Mouse (Mus musculus): Measurements from ENCODE around the gene Gm44502.
A peak's percentile ranks its signal among the peaks of the same experiment; 100 is the strongest.

Gm44502 gene

DNA sequence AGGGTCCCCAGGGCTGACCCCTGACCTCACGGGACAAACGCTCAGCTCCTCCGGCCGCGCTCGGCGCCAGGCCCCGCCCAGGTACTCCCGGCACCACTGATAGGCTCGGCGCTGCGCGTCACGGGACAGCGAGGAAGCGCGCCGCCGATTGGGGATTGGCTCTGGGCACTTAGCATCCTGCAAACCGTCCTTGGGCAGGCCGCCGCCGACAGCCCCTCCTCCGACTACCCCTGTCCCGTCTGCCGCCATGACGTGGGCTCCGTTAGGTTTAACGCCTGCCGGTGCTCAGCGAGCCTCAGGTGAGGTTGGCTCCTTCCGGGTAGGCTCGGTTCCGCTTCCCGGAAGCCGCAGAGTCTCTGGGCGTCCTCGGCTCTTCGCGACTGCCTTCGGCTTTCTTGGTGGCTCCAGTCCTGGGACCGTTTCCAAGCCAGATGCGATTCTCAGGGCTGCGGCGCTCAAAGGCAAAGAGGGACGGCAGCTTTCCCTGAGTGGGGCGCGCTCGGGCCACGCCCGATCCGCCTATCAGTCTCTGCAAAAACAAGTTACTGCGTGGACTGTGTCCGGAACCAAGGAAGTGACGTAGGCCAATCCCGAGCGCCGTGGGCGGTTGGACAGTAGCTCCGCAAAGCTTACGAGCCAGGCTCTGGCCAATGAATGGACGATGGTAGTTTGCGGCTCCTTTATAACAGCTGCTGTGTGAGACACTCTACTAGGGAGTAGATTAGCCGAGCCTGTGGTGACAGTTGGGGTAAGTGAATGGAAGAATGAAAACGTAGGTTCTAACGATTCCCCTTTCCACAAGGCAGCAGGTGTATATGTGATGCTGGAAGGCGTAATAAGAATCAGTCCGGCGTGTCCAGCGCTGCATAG is at the start of gene Gm44502, which contains the start of the genes C730034F03Rik and Chkb:
Gene Gm44502, minus strand, starts transcription at position 345 of the 870 bp plus-strand sequence.
Gene C730034F03Rik, plus strand, starts transcription at position 238 of the 870 bp plus-strand sequence.
Gene Chkb, minus strand, starts transcription at position 557 of the 870 bp plus-strand sequence.
- peak; percentile 86 for DNase-seq (ENCODE audit: extremely low spot score, low read depth, low spot score)

DNA sequence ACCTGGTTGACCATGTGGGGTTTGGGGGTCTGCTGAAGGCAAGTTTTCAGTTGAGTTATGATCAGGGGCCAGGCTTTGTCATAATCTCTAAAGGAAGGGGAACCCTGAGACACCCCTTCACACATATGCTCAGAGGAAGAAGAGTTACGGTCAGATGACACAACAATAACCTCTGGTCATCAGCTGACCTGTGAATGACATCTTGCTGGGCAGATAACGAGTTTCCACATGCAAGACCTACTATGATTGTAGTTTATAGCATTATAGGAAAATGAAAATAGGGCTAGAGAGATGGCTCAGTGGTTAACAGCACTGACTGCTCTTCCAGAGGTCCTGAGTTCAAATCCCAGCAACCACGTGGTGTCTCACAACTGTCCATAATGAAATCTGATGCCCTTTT is 49.1 kb upstream of the Gm44502 start:
- DNase-seq (ENCODE audit: extremely low spot score, low read depth, low spot score), result no peak

DNA sequence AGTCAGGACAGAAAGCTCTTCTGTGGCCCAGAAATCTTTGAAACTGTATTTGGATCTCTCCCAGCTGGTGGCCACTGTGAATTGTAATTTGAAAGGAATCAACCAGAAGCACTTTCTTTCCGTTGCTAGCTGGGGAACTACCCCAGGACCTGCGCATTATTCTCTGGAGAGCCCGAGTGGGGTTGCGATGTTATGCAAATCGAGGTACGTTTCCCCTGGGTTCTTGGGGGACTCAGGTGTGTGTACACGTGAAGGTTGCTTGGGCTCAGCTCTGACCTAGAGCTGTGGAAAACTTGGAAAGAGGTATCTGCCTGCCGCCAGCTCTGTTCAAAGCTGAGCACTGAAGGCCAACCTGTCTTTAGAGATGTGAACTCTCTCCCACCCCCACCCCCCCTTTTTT is 48.3 kb upstream of the Gm44502 start:
- no peak for DNase-seq (ENCODE audit: extremely low spot score, low read depth, low spot score)

DNA sequence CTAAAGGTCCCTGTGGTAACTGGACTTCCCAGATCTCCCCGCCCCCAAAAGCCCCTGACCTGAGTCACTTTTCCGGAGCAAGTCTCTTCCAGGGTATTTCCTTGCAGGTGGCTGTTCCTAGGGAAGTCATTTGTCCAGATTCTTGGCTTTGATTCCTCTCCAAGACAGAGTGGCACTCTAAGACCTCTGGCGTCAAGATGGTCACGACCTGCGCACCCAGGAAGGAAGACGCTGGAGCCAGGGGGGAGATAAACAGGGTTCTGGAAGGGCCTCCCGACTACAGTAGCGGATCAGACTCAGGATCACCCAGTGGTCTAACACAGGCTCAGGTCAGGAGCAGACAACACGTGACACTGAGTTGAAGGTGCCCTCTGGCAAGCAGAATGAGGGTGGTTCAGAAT is 47.6 kb upstream of the Gm44502 start, which contains the start of gene Arsa:
Gene Arsa, minus strand, starts transcription at position 335 of the 401 bp plus-strand sequence.
- DNase-seq (ENCODE audit: extremely low spot score, low read depth, low spot score), result no peak

DNA sequence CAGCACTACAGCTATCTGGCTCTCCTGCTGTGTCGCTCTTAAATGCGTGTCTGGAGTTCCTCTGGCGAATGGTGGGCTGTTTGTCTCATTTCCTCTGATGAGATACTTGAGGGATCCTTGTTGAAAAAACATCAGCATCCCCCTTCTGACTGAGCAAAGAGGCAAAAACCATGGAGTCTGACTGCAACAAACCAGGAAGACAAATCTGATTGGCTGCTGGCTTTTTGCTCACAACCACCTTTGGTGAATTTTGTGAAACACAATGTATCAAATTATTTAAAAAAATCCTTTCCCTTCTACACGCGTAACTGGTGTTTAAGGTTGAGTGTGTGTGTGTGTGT is 46.9 kb upstream of the Gm44502 start:
- DNase-seq (ENCODE audit: extremely low spot score, low read depth, low spot score), result no peak

DNA sequence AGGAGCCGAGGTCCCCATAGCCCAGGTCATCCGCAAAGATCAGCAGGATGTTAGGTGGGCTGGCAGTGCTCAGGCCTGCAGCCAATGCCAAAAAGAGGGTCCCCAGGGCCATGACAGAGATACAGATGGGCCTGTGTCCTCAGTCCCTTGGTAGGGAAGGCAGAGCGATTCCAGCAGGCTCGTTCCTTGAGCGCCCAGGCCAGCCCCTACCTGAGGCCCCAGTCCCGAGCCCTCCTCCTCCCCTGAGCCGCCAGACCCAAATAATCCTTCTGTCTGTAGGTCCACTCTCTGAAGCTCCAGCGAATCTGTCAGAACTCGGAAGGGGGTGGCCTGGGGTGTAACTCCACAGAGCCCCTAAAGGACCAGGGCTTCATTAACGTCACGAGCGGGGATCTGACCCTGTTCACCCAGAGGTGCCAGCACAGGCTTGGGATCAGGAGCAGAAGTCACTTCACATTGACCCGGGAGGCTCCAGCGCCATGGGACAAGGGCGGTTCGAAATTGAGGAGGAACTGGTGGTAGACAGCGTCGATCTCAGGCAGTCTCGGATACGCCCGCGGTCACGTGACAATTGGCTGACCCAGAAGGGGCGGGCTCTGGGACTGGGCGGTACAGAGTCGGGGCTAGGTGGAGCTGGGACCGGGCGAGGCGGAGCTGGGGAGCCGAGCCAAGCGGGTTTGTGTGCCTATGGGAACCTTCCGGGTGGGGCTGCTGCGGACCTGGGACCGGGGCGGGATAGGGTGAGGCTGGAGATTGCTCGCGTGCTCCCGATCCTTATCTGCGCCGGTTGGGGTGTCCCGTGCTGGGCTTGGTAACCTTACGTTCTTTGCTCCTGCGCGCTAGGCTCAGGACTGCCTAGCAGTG is 46.3 kb upstream of the Gm44502 start:
- no peak for DNase-seq (ENCODE audit: extremely low spot score, low read depth, low spot score)

DNA sequence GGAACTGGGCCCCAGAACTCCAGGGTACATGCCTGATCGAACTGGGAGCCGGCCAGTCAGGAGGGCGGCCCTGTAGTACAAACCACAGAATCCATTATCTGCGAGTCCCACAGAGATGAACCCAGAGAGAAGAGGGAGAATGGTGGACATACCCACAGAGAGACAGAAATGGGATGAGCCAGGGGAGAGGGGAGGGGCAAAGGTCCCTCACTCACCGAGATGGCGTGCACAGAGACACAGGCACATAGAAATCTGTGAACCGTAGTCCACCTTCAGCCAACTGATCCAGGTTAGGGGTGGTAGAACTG is 45.8 kb upstream of the Gm44502 start:
- DNase-seq (ENCODE audit: extremely low spot score, low read depth, low spot score), result no peak

DNA sequence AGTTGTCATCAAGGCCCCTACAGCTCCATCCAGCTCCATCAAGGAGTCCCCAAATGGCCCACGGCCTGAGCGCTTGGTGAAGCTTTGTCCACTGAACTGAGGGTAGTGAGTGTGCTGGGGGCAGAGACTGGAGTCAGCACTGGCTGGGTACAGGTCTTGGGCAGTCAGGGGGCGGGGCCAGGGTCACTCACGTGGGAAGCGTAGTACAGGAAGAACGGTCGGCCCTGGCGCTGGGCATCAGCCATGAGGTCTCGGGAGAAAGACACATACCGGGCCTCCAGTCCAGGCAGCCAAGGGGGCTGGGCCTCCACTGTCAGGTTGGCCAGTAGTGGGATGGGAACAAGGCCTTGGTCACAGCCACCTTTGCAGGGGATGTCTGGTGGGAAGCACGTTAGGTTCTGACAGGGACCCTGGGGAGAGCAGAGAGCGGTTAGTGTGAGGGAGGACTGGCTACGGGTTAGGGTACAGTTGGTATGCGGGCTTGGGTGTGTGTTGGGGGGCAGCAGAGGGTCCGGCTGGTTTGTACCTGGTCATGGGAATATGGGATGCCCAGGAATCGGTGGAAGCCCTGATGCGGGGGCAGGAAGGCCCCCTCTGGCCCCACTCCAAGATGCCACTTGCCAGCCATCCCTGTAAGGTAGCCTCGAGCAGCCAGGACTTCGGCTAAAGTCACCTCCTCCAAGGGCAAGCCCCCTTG is 45.2 kb upstream of the Gm44502 start:
- DNase-seq (ENCODE audit: extremely low spot score, low read depth, low spot score), result no peak

DNA sequence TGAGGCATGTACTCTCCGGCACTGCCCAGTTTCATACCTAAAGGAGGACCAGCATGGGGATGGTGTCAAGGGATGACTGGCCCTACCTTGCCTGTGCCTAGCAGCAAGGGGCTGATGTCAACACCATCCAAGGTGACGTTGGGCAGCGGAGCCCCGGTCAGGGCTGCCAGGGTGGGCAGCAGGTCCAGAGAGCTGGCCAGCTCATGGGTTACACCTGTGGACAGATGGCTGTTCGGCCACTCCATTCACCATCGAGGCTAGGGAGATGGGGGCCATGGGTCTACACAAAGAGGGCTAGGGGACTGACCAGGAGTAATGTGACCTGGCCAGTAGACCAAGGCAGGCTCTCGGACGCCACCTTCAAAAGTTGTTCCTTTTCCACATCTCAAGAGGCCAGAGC is 44.4 kb upstream of the Gm44502 start:
- no peak for DNase-seq (ENCODE audit: extremely low spot score, low read depth, low spot score)

DNA sequence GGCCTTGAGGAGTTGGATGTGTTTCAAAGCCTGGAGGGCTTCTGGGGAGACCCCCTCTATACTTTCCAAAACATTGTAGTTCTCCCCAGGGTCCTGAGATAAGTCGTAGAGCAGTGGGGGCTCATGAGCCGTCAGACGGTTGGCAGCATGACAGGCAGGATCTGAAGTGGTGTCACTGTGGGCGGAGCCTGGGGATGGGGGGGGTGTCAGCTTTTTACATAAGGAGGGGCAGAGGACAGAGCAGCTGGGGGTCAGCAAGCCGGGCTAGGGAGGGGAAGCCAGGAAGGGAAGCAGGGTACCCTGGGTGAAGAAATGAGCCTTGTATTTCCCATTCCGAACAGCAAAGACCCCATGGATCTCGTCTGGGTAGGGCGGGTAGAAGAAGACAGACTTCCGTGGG is 43.9 kb upstream of the Gm44502 start:
- DNase-seq (ENCODE audit: extremely low spot score, low read depth, low spot score), result no peak

DNA sequence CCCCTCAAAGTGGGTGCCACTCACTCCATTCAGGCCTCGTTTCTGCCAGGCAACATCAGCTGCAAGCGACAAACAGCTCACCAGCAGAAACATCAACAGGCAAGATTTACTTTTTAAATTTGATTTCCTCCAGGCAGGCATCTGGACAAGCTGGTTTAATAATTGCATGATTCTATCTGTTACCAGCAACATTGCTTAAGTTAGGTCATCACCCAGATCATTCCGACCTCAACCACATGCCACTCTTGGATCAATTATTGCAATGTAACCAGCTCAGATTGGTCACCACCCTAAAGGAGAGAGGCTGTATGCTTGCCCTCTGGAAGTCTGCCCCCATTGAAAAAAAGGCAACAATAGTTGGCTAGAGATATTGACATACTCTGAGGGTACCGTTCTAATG is 42.0 kb upstream of the Gm44502 start:
- no peak for DNase-seq (ENCODE audit: extremely low spot score, low read depth, low spot score)

DNA sequence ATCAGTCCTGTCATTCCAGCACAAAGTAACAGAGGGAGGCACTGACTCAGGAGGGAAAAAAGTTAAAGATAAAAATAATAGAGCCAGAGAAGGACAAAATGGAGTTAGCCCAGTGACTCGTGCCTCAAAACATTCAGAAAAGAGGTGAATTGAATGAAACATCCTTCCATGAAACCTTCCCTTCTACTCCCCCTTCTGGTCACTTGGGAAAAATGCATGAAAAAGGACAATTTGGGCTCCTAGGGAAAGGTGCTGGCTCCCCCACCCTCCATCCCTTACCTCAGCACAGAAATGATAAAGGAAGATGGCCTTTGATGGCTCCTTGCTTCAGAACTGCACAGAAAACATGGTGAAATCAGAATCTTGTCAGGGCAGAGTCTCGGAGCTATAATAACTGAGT is 39.1 kb upstream of the Gm44502 start:
- DNase-seq (ENCODE audit: extremely low spot score, low read depth, low spot score), result no peak

DNA sequence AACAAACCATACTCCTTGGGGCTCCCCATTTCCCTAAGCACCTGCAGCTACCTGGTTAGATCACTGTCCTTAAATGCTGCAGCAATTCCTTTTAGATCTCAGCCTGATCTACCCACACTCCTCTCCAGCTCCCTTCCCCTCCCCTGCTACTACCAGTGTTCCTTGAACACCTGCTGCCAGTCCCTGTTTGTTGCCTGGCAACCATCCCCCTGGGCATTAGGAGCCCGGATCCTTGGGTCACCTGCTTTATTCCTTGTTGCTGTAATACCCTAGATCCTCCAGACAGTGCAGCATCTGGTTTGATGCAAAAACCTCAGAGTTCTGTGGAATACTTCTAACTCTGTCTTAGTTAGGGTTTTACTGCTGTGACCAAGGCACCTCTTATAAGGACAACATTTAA is 35.6 kb upstream of the Gm44502 start:
- DNase-seq (ENCODE audit: extremely low spot score, low read depth, low spot score), result no peak

DNA sequence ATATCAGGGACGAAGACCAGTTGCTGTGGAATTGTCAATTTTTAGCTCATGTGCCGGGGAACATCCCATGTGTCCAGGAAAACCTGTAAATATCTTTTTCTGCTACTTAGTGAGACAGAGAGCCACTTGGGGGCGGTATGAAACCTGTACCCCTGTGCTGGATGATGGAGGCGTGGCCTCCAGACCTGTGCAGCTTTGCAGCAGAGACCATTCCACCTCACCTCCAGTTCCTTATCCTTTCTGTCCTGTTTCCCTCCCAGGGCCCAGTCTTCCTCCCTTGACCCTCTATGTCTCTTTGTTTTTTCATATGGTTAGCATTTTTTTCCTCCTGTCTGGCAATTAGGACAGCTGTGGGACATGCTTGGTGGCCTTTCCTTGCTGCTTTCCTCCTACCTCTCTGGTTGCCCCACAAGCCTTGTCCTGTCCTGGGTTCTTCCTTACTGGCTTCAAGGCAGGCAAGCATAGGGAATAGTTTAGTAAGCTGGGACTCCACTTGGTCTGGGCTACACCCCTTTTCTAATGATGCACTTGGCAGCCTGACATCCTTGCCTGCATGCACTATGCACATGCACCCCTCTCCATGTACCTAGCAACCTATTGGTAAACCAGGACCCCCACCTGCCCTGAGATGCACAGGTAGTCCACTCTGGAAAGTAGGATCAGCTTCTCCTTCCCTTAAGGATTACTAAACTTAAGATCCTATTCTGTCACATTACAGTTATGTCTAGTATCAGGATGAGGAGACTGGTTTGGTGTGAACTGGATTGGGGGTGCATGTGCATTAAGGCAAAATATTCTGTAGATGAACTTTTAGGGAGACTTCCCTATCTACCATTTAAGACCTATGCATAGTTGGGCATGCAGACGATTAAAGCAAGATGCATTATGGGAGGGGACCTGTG is 34.1 kb upstream of the Gm44502 start:
- no peak for DNase-seq (ENCODE audit: extremely low spot score, low read depth, low spot score)

DNA sequence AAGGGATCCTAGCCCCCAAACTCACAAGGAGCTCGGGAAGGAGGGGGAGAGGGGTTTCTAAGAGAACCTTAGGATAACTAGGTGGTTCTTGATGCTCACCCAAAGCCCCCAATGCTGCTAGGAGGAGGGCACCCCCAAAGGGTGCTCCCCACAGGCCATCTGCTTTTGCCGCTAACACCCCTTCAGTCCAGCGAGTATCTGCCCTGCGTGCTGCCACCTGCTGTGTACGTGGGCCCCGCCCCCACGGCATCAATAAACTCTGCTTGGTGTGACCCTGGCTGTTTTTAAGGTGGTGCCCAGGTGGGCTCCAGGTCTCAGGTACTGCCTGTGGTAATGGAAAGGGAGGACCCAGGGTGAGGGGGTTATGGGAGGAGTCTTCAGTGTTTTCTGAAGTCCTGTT is 32.7 kb upstream of the Gm44502 start:
- DNase-seq (ENCODE audit: extremely low spot score, low read depth, low spot score), result no peak

DNA sequence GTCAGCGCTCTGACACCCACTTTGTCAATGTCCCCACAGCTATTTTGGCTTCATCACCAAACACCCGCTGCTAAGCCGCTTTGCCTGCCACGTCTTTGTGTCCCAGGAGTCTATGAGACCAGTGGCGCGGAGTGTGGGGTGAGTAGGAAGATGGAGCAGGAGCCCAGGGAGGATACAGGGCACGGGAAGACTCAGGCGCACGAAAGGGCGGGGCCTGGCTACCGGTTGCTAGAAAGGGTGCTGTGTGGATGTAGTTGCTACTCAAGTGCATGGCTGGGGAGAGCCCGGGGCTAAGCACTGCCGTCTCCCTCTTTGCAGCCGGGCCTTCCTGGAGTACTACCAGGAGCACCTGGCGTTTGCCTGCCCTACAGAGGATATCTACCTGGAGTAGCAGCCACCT is 31.8 kb upstream of the Gm44502 start:
- DNase-seq (ENCODE audit: extremely low spot score, low read depth, low spot score), result no peak

DNA sequence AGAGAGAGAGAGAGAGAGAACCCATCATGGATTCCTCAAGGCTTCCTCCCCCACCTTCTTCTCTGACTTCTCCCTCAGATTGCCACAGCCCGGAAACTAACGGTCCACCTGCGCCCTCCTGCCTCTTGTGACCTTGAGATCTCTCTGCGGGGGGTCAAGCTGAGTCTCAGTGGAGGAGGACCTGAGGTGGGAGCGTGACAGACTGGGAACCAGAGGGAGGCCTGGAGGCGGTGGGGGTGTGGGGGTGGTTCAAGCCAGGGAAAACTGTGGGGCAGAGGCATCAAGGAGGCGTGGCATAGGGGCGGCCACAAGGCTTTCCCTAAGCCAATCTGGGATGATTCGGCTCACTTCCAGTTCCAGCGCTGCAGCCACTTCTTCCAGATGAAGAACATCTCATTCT is 30.8 kb upstream of the Gm44502 start:
- DNase-seq (ENCODE audit: extremely low spot score, low read depth, low spot score), result no peak

DNA sequence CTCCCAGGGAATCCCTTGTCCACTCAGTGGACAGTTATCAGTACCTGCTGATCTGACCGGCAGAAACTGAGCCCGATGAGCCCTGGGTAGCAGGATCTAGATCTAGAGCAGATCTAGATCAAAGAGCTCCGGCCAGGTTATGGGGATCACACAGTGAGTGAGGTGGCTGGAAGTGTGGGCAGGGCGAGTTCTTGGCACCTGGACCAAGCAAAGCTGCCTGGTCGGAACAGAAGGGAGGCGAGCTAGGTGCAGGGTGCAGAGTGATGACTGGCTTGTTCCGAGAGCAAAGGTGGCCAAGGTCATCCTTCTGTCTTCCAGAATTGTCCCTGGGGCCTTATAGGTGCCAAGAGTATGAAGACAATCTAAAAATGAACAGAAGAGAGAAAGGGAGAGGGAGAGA is 30.3 kb upstream of the Gm44502 start:
- no peak for DNase-seq (ENCODE audit: extremely low spot score, low read depth, low spot score)

DNA sequence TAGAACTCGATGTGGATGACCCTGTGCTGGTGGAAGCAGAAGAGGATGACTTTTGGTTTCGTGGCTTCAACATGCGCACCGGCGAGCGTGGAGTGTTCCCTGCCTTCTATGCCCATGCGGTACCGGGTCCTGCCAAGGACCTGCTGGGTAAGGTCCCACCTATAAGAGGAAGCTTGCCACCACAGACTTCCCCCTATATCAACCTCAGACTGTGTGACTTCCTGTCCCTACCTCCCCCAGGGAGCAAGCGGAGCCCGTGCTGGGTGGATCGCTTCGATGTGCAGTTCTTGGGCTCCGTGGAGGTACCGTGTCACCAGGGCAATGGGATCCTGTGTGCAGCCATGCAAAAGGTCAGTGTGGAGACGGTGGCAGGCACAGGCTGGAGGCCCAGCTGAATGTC is 29.4 kb upstream of the Gm44502 start:
- DNase-seq (ENCODE audit: extremely low spot score, low read depth, low spot score), result no peak

DNA sequence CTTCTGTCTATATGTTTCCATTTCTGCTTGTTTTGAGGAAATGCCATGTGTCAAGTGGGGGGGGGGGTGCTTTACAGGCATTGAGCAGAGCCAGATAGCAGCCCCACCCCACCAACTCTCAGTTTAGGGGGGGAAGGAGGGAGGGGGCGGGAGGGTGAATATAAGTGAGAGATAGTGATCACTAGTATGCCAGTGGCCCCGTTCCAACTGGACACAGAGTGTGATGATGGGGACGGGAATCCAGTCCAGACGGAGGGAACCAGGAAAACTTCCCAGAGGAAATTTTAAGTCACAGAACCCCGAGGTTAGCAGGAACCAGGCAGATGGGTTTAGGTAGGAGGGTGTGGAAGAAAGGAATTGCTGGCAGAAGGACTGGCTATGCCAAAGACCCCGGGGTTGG is 26.1 kb upstream of the Gm44502 start:
- DNase-seq (ENCODE audit: extremely low spot score, low read depth, low spot score), result no peak

DNA sequence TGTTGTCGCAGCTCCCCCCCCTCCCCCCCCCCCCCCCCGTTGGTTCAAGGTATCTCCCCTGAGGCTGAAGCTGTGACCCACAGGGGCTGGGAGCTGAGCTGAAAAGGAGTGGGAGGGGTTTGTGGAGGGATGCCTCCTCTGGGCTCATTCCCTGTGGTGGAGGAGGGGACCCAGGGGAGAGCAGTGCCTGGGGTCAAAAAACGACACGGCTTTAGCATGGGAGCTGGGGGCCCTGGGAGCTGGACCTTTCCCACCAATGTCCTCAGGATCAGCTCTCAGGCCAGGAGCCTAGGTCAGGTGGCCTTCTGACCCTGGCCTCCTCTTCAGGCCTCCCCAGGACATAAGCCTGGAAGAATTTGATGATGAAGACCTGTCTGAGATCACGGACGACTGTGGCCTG is 25.4 kb upstream of the Gm44502 start:
- no peak for DNase-seq (ENCODE audit: extremely low spot score, low read depth, low spot score)
